Mouse (Mus musculus): Measurements from ENCODE around the gene Ube2z. TPM values are rescaled to one million over a fixed set of nuclear protein-coding genes. Genes with fewer than 3 reads are reported as not detected.

Ube2z gene
- total RNA-seq, 1 experiment from 2014 or later: 45.2 TPM

DNA sequence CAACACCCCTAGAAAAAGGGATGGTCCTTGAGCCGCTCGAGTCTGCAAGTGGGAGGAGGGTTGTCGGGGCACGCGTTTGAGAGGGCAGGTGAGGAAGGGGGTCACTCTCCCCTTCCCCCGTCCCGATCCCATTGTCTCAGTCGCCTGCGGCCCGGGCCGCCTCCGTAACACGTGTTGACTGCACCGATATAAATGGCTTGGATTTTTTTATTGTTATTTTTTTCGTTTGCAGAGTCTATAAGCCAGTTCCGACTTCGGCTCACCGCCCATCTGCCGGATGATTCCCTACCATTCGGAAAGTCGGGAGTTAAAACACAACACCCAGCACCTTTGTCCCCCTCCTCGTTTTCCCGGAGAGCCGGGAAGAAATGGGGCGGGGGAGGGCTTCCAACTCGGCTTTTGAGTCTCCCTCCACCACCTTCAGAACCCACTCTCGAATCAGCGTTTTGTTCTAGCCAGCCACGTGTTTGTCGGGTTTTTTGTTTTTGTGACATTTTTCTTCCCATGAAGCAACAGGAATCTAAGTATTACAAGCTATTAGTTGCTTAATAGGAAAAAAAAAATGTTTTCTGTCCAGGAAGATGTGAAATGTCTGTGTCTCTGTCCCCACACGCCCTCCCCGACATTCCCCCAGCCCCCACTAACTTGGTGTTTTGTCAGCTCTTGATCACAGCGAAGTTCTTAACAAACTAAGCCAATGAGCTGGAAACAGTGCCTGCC, 57.5 kb downstream of the Ube2z start:
- DNase-seq: peak; percentile 14

DNA sequence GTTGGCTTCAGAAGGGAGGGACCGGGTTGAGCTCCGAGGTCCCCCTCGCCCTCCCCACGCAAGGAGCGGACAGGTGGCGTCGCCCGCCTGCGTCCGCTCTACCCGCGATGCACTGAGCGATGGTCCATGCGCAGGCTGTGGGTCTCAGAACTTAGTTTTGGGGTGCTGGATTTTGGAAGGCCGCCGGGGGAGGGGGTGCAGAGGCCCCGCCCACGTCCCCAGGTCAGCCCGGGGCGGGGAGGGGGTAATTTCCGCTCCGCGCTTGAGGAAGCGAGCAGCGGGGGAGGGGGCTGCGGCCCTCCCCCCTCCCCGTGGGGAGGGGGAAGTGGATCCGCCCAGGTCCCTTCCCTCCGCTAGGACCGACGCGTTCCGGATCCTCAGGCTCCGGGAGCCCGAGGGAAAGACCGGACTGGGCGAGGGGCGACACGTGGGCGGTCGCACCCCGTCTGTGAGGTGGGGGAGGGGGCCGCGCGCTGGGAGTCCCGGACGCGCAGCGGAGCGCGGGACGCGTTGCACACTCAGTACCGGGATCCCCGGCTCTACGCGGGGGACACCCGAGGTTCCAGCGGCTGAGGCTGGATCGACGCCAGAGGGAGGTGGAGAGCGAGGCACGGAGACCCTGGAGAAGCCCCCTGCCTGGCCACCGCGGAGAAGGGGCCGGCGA, 58.2 kb downstream of the Ube2z start:
- DNase-seq: peak; percentile 39

DNA sequence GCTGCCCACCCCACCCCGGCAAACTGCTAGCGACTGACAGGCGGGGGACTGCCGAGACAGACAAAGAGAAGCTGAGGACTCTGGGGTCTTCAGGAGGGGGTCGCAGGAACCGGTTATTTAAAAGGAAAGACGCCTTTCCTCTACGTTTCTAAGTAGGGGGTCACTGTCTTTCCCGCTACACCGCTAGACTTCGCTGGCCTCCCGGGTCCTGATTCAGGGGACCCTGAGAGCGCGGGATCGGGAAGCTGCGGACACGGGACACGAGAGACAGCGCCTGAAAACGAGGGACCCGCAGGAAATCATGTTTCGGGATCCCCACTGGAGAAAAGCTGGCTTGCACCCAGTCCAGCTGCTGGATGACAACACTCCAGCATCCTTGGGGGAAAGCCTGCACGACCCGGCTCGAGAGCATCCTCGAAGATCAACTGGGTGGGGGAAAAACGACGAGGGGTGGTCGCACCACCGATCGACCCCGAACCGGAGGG, 58.8 kb downstream of the Ube2z start:
- peak; percentile 50 for DNase-seq

DNA sequence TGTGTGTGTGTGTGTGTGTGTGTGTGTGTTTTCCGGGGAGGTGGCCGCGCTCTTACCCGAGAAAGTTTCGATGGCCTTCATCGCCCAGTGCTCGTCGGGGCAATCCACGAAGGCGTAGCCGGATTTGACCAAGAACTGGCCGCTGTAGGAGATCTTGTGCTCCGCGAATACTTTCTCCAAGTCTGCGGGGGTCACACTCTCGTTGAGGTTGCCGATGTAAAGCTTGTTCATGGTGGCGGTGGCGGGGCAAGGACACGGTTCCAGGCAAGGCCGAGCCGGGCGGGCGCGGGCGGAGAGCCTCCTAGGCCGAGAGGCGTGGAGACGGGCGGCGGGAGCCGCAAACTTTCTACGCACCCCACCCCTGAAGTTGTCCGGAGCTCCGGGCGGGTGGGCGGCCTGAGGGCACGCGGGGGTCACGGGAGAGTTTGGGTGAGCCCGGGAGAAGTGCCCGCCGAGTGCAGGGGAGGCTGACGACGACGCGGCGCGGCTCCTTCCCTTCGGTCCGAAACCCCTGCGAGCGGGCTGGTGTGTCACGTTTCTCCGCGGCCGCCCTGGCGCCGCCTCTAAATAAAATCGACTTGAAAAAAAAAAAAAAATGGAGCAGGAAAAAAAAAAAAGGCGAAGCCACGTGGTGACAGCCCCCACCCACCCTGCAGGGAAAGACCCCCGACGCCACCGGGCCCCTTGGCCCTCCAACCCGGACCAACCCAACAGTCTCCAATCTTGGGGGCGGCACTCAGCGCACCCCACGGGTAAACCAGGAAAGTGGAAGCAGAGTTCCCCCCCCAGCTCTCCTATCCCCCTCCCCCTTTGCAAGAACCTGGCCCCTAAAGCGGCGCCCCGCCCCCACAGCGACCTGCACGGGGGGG, 59.6 kb downstream of the Ube2z start, which contains the start of gene Igf2bp1:
TSS of gene Igf2bp1 (minus strand) at position 538 of the 869 bp plus-strand sequence.
- DNase-seq: peak; percentile 71

DNA sequence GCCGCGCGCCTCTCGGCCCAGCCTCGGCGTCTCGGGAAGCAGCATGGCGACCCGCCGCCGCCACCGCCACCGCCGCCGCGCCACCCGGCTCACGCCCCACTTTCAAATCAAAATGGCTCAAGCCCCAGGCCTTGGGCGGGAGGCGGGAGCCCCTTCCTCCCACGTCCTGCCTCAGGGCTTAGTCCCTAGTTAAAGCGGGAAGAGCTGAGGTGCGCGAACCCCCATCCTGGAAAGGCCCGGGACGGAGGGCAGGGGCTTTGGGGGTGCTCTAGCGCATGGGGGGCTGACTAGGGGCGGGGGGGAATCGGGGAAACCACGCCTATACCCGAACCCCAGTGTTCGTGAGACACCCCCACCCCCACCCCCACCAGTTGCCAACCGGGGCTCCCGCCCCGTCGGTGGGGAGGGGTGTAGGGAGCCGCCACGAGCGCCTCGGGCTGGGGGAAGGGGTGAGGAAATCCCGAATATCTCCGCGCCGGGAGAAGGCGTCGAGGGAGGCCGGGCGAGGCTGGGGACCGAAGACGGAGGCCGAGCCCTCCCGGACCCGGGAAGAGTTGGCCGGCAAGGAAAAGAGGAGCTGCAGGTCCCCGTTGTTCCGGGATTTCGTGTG, 60.3 kb downstream of the Ube2z start:
- peak; percentile 58 for DNase-seq

DNA sequence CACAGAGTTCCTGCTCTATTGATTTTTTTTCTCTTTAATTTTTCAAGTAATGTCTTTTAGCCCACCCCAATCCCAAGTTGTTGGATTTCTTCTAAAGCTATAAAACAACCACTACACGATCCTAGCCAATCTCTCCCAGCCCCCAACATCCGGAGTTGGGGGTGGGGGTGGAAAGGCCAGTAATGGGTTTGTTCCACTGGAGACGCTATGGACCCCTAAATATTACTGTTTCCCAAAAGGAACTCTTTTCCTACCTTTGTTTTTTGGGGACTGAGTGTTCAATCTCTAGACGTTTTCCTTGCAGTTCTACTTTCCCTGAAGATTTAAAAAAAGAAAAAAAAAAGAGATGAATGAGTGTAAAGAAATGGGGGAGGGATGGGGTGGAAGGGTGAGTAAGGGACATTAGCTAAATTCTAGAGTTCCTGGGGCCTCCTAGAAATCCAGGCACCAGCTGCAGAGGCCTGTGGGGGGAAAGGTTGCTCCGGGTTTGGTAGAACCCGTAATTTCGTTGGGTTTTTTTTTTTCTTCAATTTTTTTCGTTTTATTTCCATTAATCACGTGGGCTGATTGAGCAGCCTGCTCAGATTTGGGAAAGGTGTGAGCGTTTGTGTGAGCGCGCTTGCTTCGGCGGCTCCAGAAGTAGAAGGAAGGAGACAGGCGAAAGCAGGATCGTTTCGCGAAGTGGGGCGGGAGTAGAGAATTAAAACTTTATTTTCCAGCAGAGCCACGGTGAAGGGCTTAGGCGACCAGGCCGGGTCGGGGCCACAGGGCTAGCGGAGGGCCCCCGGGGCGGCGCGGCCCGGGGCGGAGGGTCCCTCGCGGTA, 61.0 kb downstream of the Ube2z start:
- no peak for DNase-seq

DNA sequence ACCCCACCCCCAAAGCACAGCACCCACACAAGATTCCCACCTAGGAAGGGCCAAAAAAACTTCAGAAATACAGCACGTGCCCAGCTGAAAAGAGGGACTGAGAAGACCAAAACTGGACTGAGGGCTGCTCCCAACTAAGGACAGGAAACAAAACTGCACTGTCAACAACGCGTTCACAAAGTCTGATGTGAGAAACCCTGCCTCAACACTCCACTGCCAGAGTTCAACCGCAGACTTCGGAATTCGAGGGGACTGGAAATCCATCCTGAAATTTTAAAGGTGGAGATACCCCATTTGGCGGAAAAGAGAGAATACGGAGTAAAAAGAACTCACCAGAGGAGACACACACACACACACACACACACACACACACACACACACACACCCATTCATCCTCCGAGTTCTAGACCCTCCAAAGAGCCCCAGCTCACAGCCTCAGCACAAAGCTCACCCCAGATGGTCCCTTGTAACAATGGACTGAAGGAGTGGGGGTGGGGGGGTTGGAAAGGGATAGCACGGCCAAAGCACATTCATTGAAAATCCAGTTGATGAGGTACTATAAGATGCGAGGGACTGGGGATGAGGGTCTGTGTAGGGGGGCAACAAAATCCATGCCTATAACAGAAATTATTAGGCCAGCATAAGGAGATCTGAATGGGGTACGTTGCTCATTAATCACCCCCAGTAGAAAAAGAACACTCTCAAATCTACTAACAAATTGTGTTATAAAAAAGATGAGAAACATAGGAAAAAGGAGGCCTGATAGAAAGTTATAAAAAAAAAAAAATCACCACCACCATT, 61.9 kb downstream of the Ube2z start:
- no peak for DNase-seq

Other genes starting within 250 kb of the Ube2z start
- gene Phospho1, start 240.9 kb downstream of the Ube2z start, total RNA-seq (2021): 269 and 312 TPM in 2 replicates
- 30.3 and 31.4 TPM in 2 replicates for gene Gngt2, start 228.2 kb downstream of the Ube2z start, total RNA-seq (2021)
- 15.6 and 20.9 TPM in 2 replicates for gene Abi3, start 222.9 kb downstream of the Ube2z start, total RNA-seq (2021)
- gene B4galnt2, start 150.5 kb downstream of the Ube2z start, total RNA-seq (2021): not detected in 2 replicates
- 5.0 and 8.4 TPM in 2 replicates for gene Igf2bp1, start 59.4 kb downstream of the Ube2z start, total RNA-seq (2021)
- not detected in 2 replicates for gene Gip, start 40.8 kb downstream of the Ube2z start, total RNA-seq (2021)
- gene Snf8, start 30.5 kb downstream of the Ube2z start, total RNA-seq (2021): 77.7 and 79.2 TPM in 2 replicates
- gene Atp5g1, start 10.3 kb upstream of the Ube2z start, total RNA-seq (2021): 244 and 262 TPM in 2 replicates
- gene Calcoco2, start 46.6 kb upstream of the Ube2z start, total RNA-seq (2021): not detected in 2 replicates
- not detected in 2 replicates for gene Ttll6, start 68.4 kb upstream of the Ube2z start, total RNA-seq (2021)
- not detected in 2 replicates for gene Hoxb13, start 128.9 kb upstream of the Ube2z start, total RNA-seq (2021)
- 99.3 and 156 TPM in 2 replicates for gene Hoxb9, start 206.1 kb upstream of the Ube2z start, total RNA-seq (2021)
- 56.7 and 59.4 TPM in 2 replicates for gene Hoxb8, start 216.5 kb upstream of the Ube2z start, total RNA-seq (2021)
- gene Hoxb7, start 221.2 kb upstream of the Ube2z start, total RNA-seq (2021): 34.3 and 37.8 TPM in 2 replicates
- gene Hoxb6, start 227.1 kb upstream of the Ube2z start, total RNA-seq (2021): 35.7 and 39.8 TPM in 2 replicates
- 17.1 and 18.7 TPM in 2 replicates for gene Hoxb5, start 237.9 kb upstream of the Ube2z start, total RNA-seq (2021)